Comparison of ENCODE assay signal across 7 mouse cellular contexts in the genomic region with DNA sequence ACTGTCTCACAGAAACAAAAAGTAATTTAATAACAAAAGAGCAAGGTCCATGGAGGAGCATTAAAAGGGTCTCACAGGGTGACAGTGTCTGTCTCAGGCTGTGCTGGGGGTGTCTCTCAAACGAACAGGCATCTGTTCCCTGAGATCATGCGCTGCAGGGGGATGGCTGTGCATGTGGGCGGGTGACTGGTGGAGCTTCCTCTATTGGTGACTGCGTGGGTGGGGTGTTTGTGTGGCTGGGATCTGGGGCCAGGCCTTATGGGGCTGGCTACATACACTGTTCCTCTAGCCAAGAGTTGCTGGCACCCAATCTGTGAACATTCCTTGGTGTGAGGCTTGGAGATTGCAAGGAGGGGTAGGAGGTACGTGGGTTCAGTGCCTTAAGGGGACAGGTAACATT. TPM values are rescaled to one million over a fixed set of nuclear protein-coding genes. Genes with fewer than 3 reads are reported as not detected.
DNase-seq lines count a peak whose midpoint lies in the region.

No protein-coding gene starts in this region.

- intact Hi-C loops in left cerebral cortex, postnatal 10 days (cut with DNase I): no loop called here

- peak; percentile 27 for DNase-seq in NIH3T3 (ENCODE audit: low read depth)
- DNase-seq in cerebellum, adult 11-12 months: peak; percentile 98
- DNase-seq in frontal cortex, postnatal 10 days (ENCODE audit: low spot score in 2 of 2): peak; percentile 64 to 82
- peak; percentile 74 to 81 for DNase-seq in left cerebral cortex, postnatal 10 days (ENCODE audit: extremely low spot score in 1 of 2, low spot score in 2 of 2)
- no peak for DNase-seq in heart, adult 11 months
- DNase-seq in liver: no peak
- no peak for DNase-seq in kidney, adult 9 months

RNA-seq across cellular contexts. Expression of a gene that starts 19.6 kb away (rescaled TPM):
- 100 to 1,000 TPM; 285 to 298 TPM for total RNA-seq in left cerebral cortex, postnatal 10 days (2021)

RNA-seq across cellular contexts. Expression of a gene that starts 25.6 kb away (rescaled TPM):
- total RNA-seq in left cerebral cortex, postnatal 10 days (2021): 10 to 100 TPM; 42.4 to 46.4 TPM

RNA-seq across cellular contexts. Expression of a gene that starts 29.5 kb away (rescaled TPM):
- 10 to 100 TPM; 47.3 to 47.7 TPM for total RNA-seq in left cerebral cortex, postnatal 10 days (2021)

RNA-seq across cellular contexts. Expression of a gene that starts 51.0 kb away (rescaled TPM):
- total RNA-seq in left cerebral cortex, postnatal 10 days (2021): 100 to 1,000 TPM; 181 TPM

Comparison
In these comparisons a context has a peak if more than half of its experiments do, and no peak if none do; other contexts are left out.
1. DNase-seq: peak in NIH3T3 (single experiment), cerebellum, adult 11-12 months (single experiment), frontal cortex, postnatal 10 days (2 of 2) and left cerebral cortex, postnatal 10 days (2 of 2); none in heart, adult 11 months (single experiment), liver (single experiment) and kidney, adult 9 months (single experiment).